Mouse (Mus musculus): ENCODE measurements around the gene Mtch1.

- TF ChIP-seq CTCF (IDR thresholded peaks at IDR 0.05; ENCODE audit: low read depth) (no peak), EP300 (IDR thresholded peaks at IDR 0.05; ENCODE audit: low read depth) (no peak)
These were observed 15.4 kb upstream of the Mtch1 start for GRCm38 (mm10) chr17:29363109-29363508.

Data from heart, postnatal 0 days (tissue).